Mouse (Mus musculus) mature B cell (primary cell): ENCODE results near the gene Gm49393.
"Not testable (repeated sequence)": the region's sequence is repeated elsewhere in the genome, so short reads cannot be mapped to it uniquely, and the experiment has no call there.

Experiments used
- in situ Hi-C: fragments of 300-500 bp; cut with MboI; formaldehyde crosslinking; loops from 2 replicates; pipeline ENCODE4 v1.14.3; 2019

Gene Gm49393

DNA sequence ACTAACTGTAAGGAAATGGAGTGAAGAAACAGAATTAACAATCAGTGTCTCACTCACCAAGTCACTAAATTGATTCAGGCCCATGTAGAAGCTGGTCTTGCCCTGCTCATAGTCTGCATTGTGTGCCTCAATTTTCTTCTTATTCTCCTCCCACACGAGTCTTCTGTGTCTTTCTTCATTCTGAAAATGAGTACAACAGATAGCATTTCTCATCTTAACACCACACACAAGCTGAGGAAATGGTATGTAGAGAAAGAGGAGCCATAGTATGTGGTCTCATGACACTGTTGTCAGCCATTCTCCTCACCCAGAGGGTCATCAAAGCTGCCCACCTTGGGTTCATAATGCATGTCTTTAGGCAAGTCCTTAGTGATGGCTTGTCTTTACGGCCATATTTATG is at the start of gene Gm49393:
Gm49393 (minus strand) TSS at position 101 of the 400 bp plus-strand sequence.
- in situ Hi-C loops = not testable (repeated sequence)

DNA sequence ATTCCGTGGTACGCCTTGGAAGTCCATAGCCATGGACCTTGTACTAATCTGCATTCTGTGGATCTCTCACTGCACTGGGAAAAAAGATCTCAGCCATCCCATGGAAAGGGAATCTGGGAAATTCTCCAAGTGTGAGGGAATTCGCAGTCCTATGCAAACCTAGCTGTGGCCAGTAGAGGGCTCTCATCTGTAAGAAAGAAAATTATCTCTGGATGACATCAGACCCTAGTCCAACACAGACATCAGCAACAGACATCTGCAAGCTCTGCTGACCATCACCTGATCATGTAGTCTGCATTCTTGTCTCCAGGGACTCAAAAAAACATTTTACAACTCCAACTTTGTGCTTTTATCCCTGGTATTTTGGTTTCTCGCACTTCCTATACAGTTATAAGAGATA is 36.9 kb upstream of the Gm49393 start:
- in situ Hi-C loops = not testable (repeated sequence)

DNA sequence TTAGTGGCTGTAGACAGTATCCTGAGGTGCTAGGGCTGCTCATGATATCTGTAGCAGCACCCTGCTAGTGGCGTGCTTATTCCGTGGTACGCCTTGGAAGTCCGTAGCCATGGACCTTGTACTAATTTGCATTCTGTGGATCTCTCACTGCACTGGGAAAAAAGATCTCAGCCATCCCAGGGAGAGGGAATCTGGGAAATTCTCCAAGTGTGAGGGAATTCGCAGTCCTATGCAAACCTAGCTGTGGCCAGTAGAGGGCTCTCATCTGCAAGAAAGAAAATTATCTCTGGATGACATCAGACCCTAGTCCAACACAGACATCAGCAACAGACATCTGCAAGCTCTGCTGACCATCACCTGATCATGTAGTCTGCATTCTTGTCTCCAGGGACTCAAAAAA is 28.6 kb upstream of the Gm49393 start:
- in situ Hi-C loops = not testable (repeated sequence)

DNA sequence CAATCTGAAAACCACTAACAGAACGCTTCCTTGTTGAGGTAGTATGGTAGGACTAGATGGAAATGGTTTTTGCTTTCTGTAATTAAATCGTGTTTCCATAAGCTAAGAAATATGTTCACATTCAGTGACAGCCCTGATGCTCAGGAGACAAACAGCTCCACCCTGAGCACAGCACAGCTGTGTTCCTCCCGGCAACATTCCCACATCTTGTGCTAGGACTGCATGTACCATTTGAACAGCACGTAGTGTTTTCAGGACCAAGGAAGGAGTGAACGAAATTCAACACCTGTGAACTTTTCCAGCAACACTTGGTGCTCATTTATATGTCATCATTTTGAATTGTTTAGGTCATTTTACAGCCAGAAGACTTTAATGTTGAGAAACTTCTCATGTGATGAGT is 26.3 kb upstream of the Gm49393 start:
- in situ Hi-C loops = no loop called here

GRCm38 (mm10) chr13:60941884-60942283 is 6.5 kb upstream of the Gm49393 start, which contains the start of gene Tpbpa:
Gene Tpbpa, minus strand, starts transcription at chr13:60941984.
- in situ Hi-C loops = not testable (repeated sequence)

GRCm38 (mm10) chr13:60936500-60936901 is 1.1 kb upstream of the Gm49393 start, which contains the start of the genes Gm49391 and Ctla2a:
Gene Gm49391, minus strand, starts transcription at chr13:60936571.
Gene Ctla2a, minus strand, starts transcription at chr13:60936625.
- in situ Hi-C loops = no loop called here

- in situ Hi-C loops = not testable (repeated sequence)
Observed at GRCm38 (mm10) chr13:60904780-60905179, 30.6 kb downstream of the Gm49393 start, which contains the start of gene Tpbpb. Gene Tpbpb, minus strand, starts transcription at chr13:60904880.

DNA sequence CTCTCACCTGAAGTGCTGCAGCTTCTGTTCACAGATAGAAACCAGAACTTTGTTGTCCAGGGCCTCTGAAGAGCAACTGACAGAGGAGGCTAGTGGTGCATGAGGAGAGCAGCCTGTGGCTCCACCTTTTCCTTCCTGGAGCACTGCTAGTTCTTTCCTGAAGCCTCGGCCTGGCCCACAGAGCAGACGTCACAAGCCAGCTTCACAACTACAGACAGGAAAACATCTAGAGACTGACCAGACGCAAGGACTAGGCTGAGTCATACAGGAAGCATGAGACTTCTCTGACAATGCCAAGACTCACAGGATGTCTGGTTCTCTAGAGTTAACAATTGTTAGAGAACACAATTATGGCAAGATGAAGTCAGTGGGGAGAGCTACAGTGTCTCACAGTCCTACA is 38.1 kb downstream of the Gm49393 start, which contains the start of gene Ctla2b:
Ctla2b (minus strand) TSS at position 120 of the 400 bp plus-strand sequence.
- in situ Hi-C loops = no loop called here

DNA sequence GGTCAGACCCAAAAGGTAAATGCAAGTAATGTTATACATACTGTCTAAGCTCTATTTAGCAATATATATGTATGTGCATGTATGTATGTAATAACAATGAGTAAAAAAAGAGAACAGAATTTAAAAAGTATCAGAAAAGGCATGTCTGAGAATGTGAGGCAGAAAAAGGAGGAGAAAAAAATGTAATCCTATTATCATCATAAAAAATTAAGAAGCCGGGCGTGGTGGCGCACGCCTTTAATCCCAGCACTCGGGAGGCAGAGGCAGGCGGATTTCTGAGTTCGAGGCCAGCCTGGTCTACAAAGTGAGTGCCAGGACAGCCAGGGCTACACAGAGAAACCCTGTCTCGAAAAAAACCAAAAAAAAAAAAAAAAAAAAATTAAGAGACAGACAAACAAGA is 38.6 kb downstream of the Gm49393 start, which contains the start of gene Gm49392:
Gm49392 (minus strand) TSS at position 101 of the 400 bp plus-strand sequence.
- in situ Hi-C loops = not testable (repeated sequence)

GRCm38 (mm10) chr13:60895406-60896160 is 39.8 kb downstream of the Gm49393 start:
- in situ Hi-C loops = no loop called here

DNA sequence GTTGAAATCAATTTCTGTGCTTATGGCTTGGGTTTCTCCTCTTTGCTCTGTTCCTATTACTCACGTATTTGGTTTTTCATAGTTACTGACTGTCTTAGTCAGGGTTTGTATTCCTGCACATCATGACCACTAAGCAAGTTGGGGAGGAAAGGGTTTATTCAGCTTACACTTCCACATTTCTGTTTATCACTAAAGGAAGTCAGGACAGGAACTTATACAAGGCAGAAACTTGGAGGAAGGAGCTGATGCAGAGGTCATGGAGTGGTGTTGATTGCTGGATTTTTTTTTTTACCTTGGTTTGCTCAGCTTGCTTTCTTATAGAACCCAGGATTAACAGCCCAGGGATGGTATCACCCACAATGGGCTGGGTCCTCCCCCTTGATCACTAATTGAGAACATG is 43.1 kb downstream of the Gm49393 start:
- in situ Hi-C loops = no loop called here

- in situ Hi-C loops = no loop called here
Observed at GRCm38 (mm10) chr13:60864281-60864680, 71.1 kb downstream of the Gm49393 start, which contains the start of gene 4930486L24Rik. Gene 4930486L24Rik, minus strand, starts transcription at chr13:60864475.

DNA sequence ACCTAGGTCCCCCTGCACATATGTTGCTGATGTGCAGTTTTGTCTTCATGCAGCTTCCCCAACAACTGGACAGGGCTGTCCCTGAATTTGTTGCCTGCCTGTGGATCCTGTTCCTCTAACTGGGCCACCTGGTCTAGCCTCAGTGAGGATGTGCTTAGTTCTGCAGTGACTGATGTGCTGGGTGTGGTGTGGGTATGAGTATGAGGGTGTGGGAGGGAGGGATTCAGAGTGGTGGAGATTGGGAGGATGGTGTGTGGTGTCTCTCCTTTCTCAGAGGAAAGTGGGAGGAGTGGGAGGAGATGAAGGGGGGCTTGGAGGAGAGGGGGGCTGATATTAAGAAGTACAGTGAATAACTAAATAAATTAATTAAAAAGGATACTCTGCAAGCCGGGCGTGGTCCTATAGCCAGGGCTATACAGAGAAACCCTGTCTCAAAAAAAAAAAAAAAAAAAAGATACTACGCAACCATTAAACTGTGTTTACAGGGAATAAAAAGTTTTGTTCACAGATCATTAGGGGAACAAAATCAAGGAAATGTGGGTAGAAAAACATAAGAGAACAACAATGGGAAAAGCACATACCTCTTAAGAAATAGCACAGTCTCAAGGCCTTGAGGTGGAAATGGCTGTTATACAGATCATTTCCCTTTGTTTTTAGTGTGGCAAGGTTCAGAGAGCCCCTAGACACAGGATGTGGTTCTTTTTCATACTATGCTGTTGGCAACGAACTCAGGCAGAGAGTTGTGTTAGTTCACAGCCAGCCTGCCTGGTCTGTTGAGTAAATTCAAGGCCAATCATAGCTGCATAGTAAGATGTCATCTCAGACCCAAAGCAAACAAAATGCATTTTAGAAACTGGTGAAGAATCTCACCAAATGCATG is 86.9 kb downstream of the Gm49393 start:
- in situ Hi-C loops = no loop called here

DNA sequence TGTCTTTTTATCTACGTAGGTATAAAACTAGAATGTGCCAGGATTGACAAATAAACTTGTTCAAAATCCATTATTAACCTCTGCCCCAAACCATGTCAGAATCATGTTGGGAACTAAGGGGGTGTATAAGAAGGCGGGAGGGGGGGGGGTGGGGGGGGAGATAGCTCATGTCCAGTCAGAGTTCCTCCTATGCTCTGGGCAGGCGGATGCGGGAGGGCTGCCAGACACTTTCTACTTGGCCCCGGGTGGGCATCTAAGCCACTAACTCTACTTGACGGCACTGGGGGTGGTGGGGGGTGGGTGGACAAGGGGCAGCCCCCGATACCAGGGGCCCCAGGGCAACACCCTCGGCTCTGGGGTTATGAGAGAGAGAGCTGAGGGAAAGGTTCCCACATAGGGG is 92.2 kb downstream of the Gm49393 start:
- in situ Hi-C loops = no loop called here

DNA sequence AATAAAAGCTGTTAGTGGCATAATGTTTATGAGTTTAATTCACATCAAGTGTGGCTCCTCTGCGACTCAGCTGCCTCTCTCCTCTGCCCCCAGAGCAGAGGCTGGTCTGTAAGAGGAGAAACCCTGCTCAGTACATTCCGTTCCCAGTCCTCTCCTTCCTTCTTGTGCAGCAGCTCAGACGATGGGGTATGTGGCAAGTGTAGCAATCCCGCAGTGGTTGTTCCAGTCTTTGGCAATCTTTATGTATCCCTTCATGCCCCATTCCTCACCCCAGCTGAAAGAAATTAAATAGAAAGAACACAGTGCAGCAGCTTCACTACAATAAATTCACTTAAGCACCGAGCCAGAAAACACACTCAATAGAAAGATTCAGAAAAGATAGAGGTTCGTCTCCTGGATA is 92.7 kb downstream of the Gm49393 start:
- in situ Hi-C loops = no loop called here

GRCm38 (mm10) chr13:60839353-60839902 is 96.0 kb downstream of the Gm49393 start:
- in situ Hi-C loops = no loop called here

GRCm38 (mm10) chr13:60826052-60826451 is 109.3 kb downstream of the Gm49393 start:
- in situ Hi-C loops = no loop called here

DNA sequence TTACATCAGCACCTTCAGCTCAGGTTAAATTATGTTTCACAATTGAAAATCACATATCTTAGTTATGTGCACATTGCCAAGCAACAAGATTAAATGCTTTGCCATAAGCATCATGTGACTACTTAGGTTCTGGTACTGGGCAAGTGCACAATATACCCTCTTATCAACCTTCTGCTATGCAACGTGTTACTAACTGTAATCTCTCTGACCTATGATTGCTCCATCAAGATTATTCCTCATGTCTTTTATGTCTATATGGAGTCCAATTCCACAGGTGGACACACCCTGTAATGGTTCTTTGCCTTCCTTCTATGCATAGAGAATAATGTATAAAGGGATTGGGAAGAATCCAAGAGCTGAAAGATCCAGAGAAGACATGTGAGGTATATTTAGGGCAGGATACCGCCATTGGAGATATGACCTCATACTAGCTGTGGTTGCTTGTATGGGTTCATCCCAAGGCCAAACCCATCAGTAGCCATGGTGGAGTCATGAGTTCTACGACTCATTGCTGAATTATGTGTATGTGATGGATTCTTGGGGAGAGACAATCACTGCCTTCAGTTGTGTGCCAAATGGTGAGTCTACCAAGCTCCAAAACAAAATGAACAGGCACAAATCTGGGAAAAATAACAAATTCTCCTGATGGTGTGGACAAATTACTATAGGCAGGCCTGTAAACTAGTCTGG is 114.8 kb downstream of the Gm49393 start:
- in situ Hi-C loops = no loop called here

GRCm38 (mm10) chr13:60819469-60819868 is 115.9 kb downstream of the Gm49393 start:
- in situ Hi-C loops = no loop called here

GRCm38 (mm10) chr13:60813722-60814121 is 121.7 kb downstream of the Gm49393 start:
- in situ Hi-C loops = no loop called here

- in situ Hi-C loops = no loop called here
Observed at GRCm38 (mm10) chr13:60812768-60813167, 122.6 kb downstream of the Gm49393 start.
